Mouse (Mus musculus) kidney, postnatal 36 days (tissue): Measurements from ENCODE around the gene Adamts15.

ENCODE experiments used
- DNase-seq, 2 experiments: peaks; one replicate each; pipeline ENCODE4 v3.0.0; 2021 to 2022; ENCODE audit warnings: mixed read lengths in 2 of 2

Gene Adamts15

DNA sequence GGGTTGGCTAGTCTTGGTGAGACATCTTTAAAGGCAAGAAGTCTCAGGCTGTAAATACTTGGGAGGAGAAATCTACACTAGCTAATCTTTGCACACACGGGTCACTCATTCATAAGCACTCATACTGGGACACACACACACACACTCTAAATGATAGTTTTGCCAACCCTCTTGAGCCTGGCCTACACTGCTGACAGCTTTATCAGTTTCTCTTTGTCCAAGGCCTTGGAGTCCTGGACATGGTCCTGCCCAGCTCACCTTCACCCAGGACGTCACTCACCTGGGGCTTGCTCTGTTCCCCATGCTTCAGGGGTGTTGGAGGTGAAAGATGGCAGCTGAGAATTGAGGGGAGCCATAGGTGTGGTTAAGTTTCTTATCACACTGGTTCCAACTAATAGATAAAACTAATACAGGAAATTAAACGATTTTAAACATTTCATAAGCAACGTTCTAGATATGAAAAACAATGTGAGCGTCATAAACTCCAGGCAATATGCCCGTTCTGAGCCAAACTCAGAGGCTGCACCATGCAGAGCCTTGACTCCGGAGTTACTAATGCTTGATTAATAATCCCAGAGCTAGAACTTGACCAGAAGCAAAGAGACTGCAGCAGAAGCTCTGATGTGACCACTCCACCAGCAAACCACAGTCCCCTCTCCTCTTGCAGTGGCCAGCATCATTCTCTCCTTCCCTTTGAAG is 42.9 kb downstream of the Adamts15 start:
- no peak for DNase-seq

DNA sequence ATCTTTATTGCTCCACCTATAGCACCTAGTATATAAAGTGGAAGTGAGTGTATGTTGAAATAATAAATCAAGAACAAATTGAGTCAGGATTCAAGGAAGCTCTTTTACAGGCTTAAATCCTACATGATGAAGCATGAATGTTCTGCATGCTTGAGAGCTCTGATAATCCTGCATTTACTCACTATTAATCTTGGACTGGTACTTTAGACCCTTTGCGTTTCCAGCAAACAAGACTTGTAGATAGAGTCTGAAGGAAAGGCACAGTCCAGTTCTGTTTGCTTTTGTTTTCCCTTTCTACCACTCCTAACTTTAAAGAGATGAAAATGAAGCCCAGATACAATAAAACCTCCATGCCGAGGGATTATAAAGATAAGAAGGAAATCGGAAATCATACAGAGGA is 45.7 kb downstream of the Adamts15 start:
- DNase-seq = no peak

DNA sequence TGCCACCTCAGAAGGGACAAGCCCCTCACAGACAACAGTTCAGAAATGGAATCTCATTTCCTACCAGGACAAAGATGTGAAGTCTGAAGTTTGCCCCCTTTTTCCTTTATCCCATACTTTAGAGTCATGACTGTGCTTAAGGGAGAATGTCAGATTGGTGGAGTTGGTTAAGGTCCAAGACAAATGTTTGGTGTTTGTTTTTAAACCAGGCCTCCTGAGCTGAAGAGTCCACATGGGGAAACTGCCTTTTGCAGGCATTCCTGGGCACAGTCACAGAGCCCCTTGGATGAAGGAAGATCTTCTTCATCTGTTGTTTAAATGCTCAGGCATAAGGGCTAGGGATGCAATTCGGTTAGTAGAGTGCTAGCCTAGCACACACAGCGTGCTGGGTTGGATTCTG is 66.4 kb downstream of the Adamts15 start:
- no peak for DNase-seq

DNA sequence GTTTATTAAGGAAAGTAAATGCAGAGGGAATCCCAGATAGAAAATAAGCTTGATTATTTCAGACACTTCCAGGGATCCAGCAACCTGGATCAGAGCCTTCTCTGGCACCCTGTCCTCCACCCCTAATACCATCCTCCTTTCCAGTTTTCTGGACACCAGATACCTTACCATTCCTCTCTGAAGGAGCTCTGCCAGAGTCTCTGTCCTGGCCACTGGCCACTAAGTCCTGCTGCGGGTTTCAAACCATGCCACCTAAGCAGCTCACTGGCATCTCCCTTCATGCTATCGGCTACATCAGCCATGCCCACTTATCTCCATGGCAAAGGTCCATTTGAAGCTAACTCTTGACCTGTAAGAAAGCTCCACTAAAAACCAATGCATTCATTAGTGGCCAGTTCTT is 70.4 kb downstream of the Adamts15 start:
- DNase-seq = no peak

DNA sequence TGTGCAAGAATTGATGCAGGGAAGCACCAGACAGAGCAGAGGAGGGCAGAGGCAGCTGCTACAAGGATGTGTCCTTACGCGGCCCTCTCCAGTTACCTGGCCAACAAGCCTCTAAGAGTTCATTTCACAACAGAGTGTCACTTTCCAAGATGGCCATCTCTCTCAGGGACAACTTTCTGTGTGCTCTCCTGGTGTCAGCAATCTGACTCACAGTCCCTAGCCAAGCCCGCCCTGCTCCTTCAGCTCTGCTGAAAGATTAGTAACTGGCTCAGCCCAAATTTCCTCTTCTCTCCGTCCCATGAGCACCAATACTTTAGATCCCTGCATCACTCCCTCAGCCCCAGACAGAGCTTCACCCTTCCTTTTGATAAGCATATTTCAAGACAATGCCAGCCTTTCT is 72.3 kb downstream of the Adamts15 start:
- DNase-seq = no peak

DNA sequence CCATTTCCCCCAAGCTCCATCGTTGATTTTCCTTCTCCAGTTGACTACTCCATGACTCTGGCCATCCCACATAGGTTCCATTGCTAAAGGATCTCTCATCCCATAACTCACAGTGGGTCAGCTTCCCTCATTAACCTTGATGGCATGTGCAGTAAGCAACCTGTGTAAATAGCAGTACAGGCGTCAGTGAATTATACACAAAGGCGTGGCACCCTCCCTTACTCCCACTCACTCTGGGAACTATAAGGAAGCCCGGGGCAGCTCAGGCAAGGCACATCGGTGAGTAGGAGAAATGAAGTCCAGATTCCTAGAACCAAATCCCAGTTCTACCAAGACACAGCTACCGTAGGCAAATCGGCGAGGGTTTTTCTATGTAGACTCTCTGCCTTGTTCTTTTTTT is 72.8 kb downstream of the Adamts15 start:
- DNase-seq = no peak
